Mouse (Mus musculus) midbrain, embryonic 16.5 days (tissue): ENCODE results near the gene Galntl6. TPM values are rescaled to one million over a fixed set of nuclear protein-coding genes. Genes with fewer than 3 reads are reported as not detected.
"Not testable (repeated sequence)": the region's sequence is repeated elsewhere in the genome, so short reads cannot be mapped to it uniquely, and the experiment has no call there.

Experiments used
- ATAC-seq: fragments of 200-750 bp; cut with Nextera tagmentation; 2 replicates; pipeline ENCODE4 v1.8.0; 2017; ENCODE audit warnings: moderate TSS enrichment
- H3K27ac ChIP-seq: fragments of 300-500 bp; sonication (generic); 2 replicates; pipeline ENCODE4 v1.5.1; 2014; ENCODE audit warnings: mild to moderate bottlenecking, low read length, mixed read lengths
- H3K27me3 ChIP-seq: fragments of 300-500 bp; sonication (generic); 2 replicates; pipeline ENCODE4 v1.6.1; 2014; ENCODE audit warnings: low read depth, low read length, mixed read lengths; ENCODE audit not compliant: control insufficient read depth, insufficient read depth
- H3K36me3 ChIP-seq: fragments of 300-500 bp; sonication (generic); 2 replicates; pipeline ENCODE4 v1.6.1; 2014; ENCODE audit warnings: mild to moderate bottlenecking, low read length, moderate library complexity, mixed read lengths; ENCODE audit not compliant: control insufficient read depth, insufficient read depth
- H3K4me1 ChIP-seq: fragments of 300-500 bp; sonication (generic); 2 replicates; pipeline ENCODE4 v1.6.1; 2014; ENCODE audit warnings: mild to moderate bottlenecking, low read length, mixed read lengths; ENCODE audit not compliant: control insufficient read depth, insufficient read depth
- H3K4me2 ChIP-seq: fragments of 300-500 bp; sonication (generic); 2 replicates; pipeline ENCODE4 v1.6.1; 2014; ENCODE audit warnings: mild to moderate bottlenecking, low read length, mixed read lengths
- H3K4me3 ChIP-seq: fragments of 300-500 bp; sonication (generic); 2 replicates; pipeline ENCODE4 v1.5.1; 2014; ENCODE audit warnings: low read depth, mild to moderate bottlenecking, low read length, moderate library complexity, mixed read lengths
- H3K9ac ChIP-seq: fragments of 300-500 bp; sonication (generic); 2 replicates; pipeline ENCODE4 v1.6.1; 2014; ENCODE audit warnings: low read depth, low read length, mixed read lengths
- H3K9me3 ChIP-seq: fragments of 300-500 bp; sonication (generic); replicated peaks from 2 replicates; pipeline ENCODE4 v1.6.1; 2014; ENCODE audit warnings: mild to moderate bottlenecking, low read length, mixed read lengths; ENCODE audit not compliant: control insufficient read depth, poor library complexity, severe bottlenecking
- WGBS: fragments of 180-500 bp; shearing (Covaris S2); extraction: QIAGEN DNeasy Blood & Tissue Kit; methylation state at CpG from one replicate; pipeline ENCODE4 v1.1.7; 2014; 5-methylcytosine and 5-hydroxymethylcytosine counted together
- polyA plus RNA-seq: library from polyadenylated mRNA; unstranded; fragments of >200 nt; fragmentation: Nextera tagmentation; extraction: Ambion mirVana; gene quantifications from 2 replicates; pipeline ENCODE4 v1.2.1, GENCODE M21; 2015

The Galntl6 gene
- polyA plus RNA-seq, 1 experiment from 2014 or later, result 18.4 TPM

- Histone ChIP-seq H3K27ac (no peak overlapping the region), H3K9me3 (no peaks in the 10 kb centered on the region), H3K27me3 (no peaks in the 10 kb centered on the region), H3K36me3 (no peaks in the 10 kb centered on the region), H3K4me1 (no peaks in the 10 kb centered on the region), H3K4me2 (no peak overlapping the region), H3K9ac (no peak overlapping the region), H3K4me3 (no peak overlapping the region)
- ATAC-seq, result no peak; the same call in 1 of the 2 replicates
- WGBS, result 55% methylated on average over 2 of the region's 2 CpGs
These were observed 346.3 kb downstream of the Galntl6 start for GRCm38 (mm10) chr8:58566115-58566514.

GRCm38 (mm10) chr8:58535781-58536180, 376.7 kb downstream of the Galntl6 start:
- H3K4me3 ChIP-seq, result no peak overlapping the region
- H3K9me3 ChIP-seq, result no peaks in the 10 kb centered on the region
- H3K4me2 ChIP-seq, result no peak overlapping the region
- ATAC-seq, result no peak
- H3K36me3 ChIP-seq, result no peaks in the 10 kb centered on the region
- 78% methylated on average over 2 of the region's 2 CpGs for WGBS
- H3K27ac ChIP-seq, result no peak overlapping the region
- no peaks in the 10 kb centered on the region for H3K4me1 ChIP-seq
- no peak overlapping the region for H3K9ac ChIP-seq
- H3K27me3 ChIP-seq, result no peaks in the 10 kb centered on the region

GRCm38 (mm10) chr8:58534631-58535030, 377.8 kb downstream of the Galntl6 start:
- H3K36me3 ChIP-seq, result no peaks in the 10 kb centered on the region
- H3K27ac ChIP-seq, result no peak overlapping the region
- no peaks in the 10 kb centered on the region for H3K4me1 ChIP-seq
- H3K27me3 ChIP-seq, result no peaks in the 10 kb centered on the region
- no peak overlapping the region for H3K4me2 ChIP-seq
- H3K9me3 ChIP-seq, result no peaks in the 10 kb centered on the region
- no peak overlapping the region for H3K4me3 ChIP-seq
- no peak for ATAC-seq
- H3K9ac ChIP-seq, result no peak overlapping the region

- Histone ChIP-seq H3K27ac (no peak overlapping the region), H3K4me3 (no peak overlapping the region), H3K27me3 (no peaks in the 10 kb centered on the region), H3K4me2 (no peak overlapping the region), H3K36me3 (no peaks in the 10 kb centered on the region), H3K9me3 (no peaks in the 10 kb centered on the region), H3K4me1 (no peaks in the 10 kb centered on the region), H3K9ac (no peak overlapping the region)
- WGBS, result 52% methylated on average over 1 of the region's 1 CpGs
- no peak for ATAC-seq
These were observed 389.0 kb downstream of the Galntl6 start for GRCm38 (mm10) chr8:58523443-58523842.

GRCm38 (mm10) chr8:58521932-58522331, 390.5 kb downstream of the Galntl6 start:
- ATAC-seq, result no peak
- Histone ChIP-seq H3K4me1 (no peaks in the 10 kb centered on the region), H3K36me3 (no peaks in the 10 kb centered on the region), H3K9ac (no peak overlapping the region), H3K27me3 (no peaks in the 10 kb centered on the region), H3K27ac (no peak overlapping the region), H3K4me2 (no peak overlapping the region), H3K4me3 (no peak overlapping the region), H3K9me3 (no peaks in the 10 kb centered on the region)

GRCm38 (mm10) chr8:58510516-58510915, 401.9 kb downstream of the Galntl6 start:
- no peaks in the 10 kb centered on the region for H3K27me3 ChIP-seq
- ATAC-seq, result no peak
- no peak overlapping the region for H3K9ac ChIP-seq
- H3K4me3 ChIP-seq, result no peak overlapping the region
- H3K27ac ChIP-seq, result no peak overlapping the region
- no peaks in the 10 kb centered on the region for H3K9me3 ChIP-seq
- no peaks in the 10 kb centered on the region for H3K36me3 ChIP-seq
- H3K4me2 ChIP-seq, result no peak overlapping the region
- H3K4me1 ChIP-seq, result no peaks in the 10 kb centered on the region

- H3K4me1 ChIP-seq, result no peaks in the 10 kb centered on the region
- H3K9ac ChIP-seq, result no peak overlapping the region
- H3K4me3 ChIP-seq, result no peak overlapping the region
- H3K27ac ChIP-seq, result no peak overlapping the region
- ATAC-seq, result no peak
- no peaks in the 10 kb centered on the region for H3K36me3 ChIP-seq
- WGBS, result 75% methylated on average over 1 of the region's 1 CpGs
- no peaks in the 10 kb centered on the region for H3K9me3 ChIP-seq
- no peak overlapping the region for H3K4me2 ChIP-seq
- no peaks in the 10 kb centered on the region for H3K27me3 ChIP-seq
These were observed 403.4 kb downstream of the Galntl6 start for GRCm38 (mm10) chr8:58509051-58509450.

- no peak overlapping the region for H3K4me2 ChIP-seq
- peak; percentile 58 for ATAC-seq
- H3K4me3 ChIP-seq, result no peak overlapping the region
- H3K9me3 ChIP-seq, result no peaks in the 10 kb centered on the region
- H3K4me1 ChIP-seq, result peaks cover 4% of the 10 kb centered on the region; the same call in 1 of the 2 replicates
- H3K27me3 ChIP-seq, result no peaks in the 10 kb centered on the region
- H3K9ac ChIP-seq, result no peak overlapping the region
- H3K36me3 ChIP-seq, result no peaks in the 10 kb centered on the region
- 0 out of 2 replicates have a peak overlapping the region, but pooled peaks have one; percentile 28 for H3K27ac ChIP-seq
- WGBS, result 46% methylated on average over 4 of the region's 4 CpGs
These were observed 425.3 kb downstream of the Galntl6 start for GRCm38 (mm10) chr8:58487099-58487498.

GRCm38 (mm10) chr8:58463342-58463741, 449.1 kb downstream of the Galntl6 start:
- not testable (repeated sequence) for ATAC-seq, H3K9me3 ChIP-seq, H3K9ac ChIP-seq, H3K27ac ChIP-seq, H3K36me3 ChIP-seq, H3K27me3 ChIP-seq, H3K4me2 ChIP-seq, H3K4me1 ChIP-seq, H3K4me3 ChIP-seq
- 94% methylated on average over 2 of the region's 2 CpGs for WGBS

GRCm38 (mm10) chr8:58442696-58443095, 469.7 kb downstream of the Galntl6 start:
- H3K27me3 ChIP-seq, result no peaks in the 10 kb centered on the region
- 85% methylated on average over 2 of the region's 2 CpGs for WGBS
- no peak for ATAC-seq
- H3K4me3 ChIP-seq, result no peak overlapping the region
- no peaks in the 10 kb centered on the region for H3K36me3 ChIP-seq
- no peaks in the 10 kb centered on the region for H3K4me1 ChIP-seq
- H3K9me3 ChIP-seq, result no peaks in the 10 kb centered on the region
- H3K27ac ChIP-seq, result no peak overlapping the region
- no peak overlapping the region for H3K9ac ChIP-seq
- no peak overlapping the region for H3K4me2 ChIP-seq
